Mouse (Mus musculus): ENCODE measurements around the gene Cd79a.
"Not testable (repeated sequence)": the region's sequence is repeated elsewhere in the genome, so short reads cannot be mapped to it uniquely, and the experiment has no call there.

Gene Cd79a

GRCm38 (mm10) chr7:24885468-24886307 lies 11.5 kb upstream of the Cd79a start:
- no peak for DNase-seq (ENCODE audit: low read depth, low spot score)

GRCm38 (mm10) chr7:24886308-24886633 lies 10.9 kb upstream of the Cd79a start:
- DNase-seq (ENCODE audit: low read depth, low spot score): no peak

- DNase-seq (ENCODE audit: low read depth, low spot score): no peak
These were observed 10.1 kb upstream of the Cd79a start for GRCm38 (mm10) chr7:24887096-24887495.

GRCm38 (mm10) chr7:24889431-24890220 lies 7.6 kb upstream of the Cd79a start:
- DNase-seq (ENCODE audit: low read depth, low spot score): no peak

- DNase-seq (ENCODE audit: low read depth, low spot score): no peak
These were observed 6.6 kb upstream of the Cd79a start for GRCm38 (mm10) chr7:24890281-24891216.

GRCm38 (mm10) chr7:24891241-24892124 lies 5.7 kb upstream of the Cd79a start:
- no peak for DNase-seq (ENCODE audit: low read depth, low spot score)

- DNase-seq (ENCODE audit: low read depth, low spot score): no peak
These were observed 5.0 kb upstream of the Cd79a start for GRCm38 (mm10) chr7:24892125-24892583.

GRCm38 (mm10) chr7:24895749-24896148 lies 1.4 kb upstream of the Cd79a start:
- not testable (repeated sequence) for DNase-seq (ENCODE audit: low read depth, low spot score)

GRCm38 (mm10) chr7:24896269-24896668 lies 912 bp upstream of the Cd79a start:
- no peak for DNase-seq (ENCODE audit: low read depth, low spot score)

- no peak for DNase-seq (ENCODE audit: low read depth, low spot score)
These were observed 778 bp downstream of the Cd79a start for GRCm38 (mm10) chr7:24897959-24898358.

GRCm38 (mm10) chr7:24901114-24901513 lies 3.9 kb downstream of the Cd79a start:
- no peak for DNase-seq (ENCODE audit: low read depth, low spot score)

GRCm38 (mm10) chr7:24901842-24902241 lies 4.7 kb downstream of the Cd79a start:
- DNase-seq (ENCODE audit: low read depth, low spot score): no peak

GRCm38 (mm10) chr7:24902264-24902629 lies 5.1 kb downstream of the Cd79a start:
- no peak for DNase-seq (ENCODE audit: low read depth, low spot score)

- no peak for DNase-seq (ENCODE audit: low read depth, low spot score)
These were observed 5.7 kb downstream of the Cd79a start, which contains the start of gene Arhgef1 for GRCm38 (mm10) chr7:24902630-24903443. Arhgef1 (plus strand) TSS chr7:24902912.

GRCm38 (mm10) chr7:24903444-24903825 lies 6.3 kb downstream of the Cd79a start:
- no peak for DNase-seq (ENCODE audit: low read depth, low spot score)

GRCm38 (mm10) chr7:24904070-24904483 lies 6.9 kb downstream of the Cd79a start:
- DNase-seq (ENCODE audit: low read depth, low spot score): peak; percentile 86

- DNase-seq (ENCODE audit: low read depth, low spot score): no peak
These were observed 7.8 kb downstream of the Cd79a start for GRCm38 (mm10) chr7:24904936-24905335.

GRCm38 (mm10) chr7:24906551-24906950 lies 9.4 kb downstream of the Cd79a start:
- no peak for DNase-seq (ENCODE audit: low read depth, low spot score)

GRCm38 (mm10) chr7:24907211-24907748 lies 10.1 kb downstream of the Cd79a start:
- DNase-seq (ENCODE audit: low read depth, low spot score): no peak
